Mouse (Mus musculus): ENCODE measurements around the gene Iqgap2. TPM values are rescaled to one million over a fixed set of nuclear protein-coding genes. Genes with fewer than 3 reads are reported as not detected.
A peak's percentile ranks its signal among the peaks of the same experiment; 100 is the strongest.

The Iqgap2 gene
- polyA plus RNA-seq, 1 experiment from 2014 or later = 16.5 TPM

DNA sequence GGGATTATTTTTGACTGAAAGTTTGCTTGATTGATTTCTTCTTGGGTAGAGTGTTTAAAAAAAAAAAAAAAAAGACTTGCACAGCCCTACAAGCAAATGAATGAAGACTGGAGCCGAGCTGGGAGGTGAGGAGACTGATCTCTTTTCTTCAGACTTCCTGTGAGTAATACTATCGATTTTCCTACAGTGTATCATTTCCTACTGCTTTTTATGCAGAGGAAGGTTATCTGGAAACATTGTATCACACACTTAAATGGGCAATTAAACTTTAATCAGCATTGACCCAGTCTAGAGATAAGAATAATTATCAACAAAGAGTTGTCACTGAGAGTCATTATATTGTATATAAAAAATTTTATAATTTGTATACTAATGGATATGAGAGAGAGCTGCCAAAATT, 261.0 kb downstream of the Iqgap2 start:
- no peaks in the 10 kb centered on the region for H3K9me3 ChIP-seq (ENCODE audit: control insufficient read depth, low read length)
- no peak for ATAC-seq (ENCODE audit: low FRiP score, low TSS enrichment)
- no peak overlapping the region for H3K27ac ChIP-seq (replicated peaks)
- no peaks in the 10 kb centered on the region for H3K4me1 ChIP-seq (replicated peaks; ENCODE audit: control insufficient read depth, insufficient read depth)
- no peaks in the 10 kb centered on the region; the same call in 1 of the 2 replicates for H3K36me3 ChIP-seq (ENCODE audit: control insufficient read depth, insufficient read depth, low read length)
- H3K4me3 ChIP-seq (ENCODE audit: low read depth, low read length) = no peak overlapping the region
- DNase-seq (ENCODE audit: low spot score) = no peak
- WGBS = 49% methylated on average over 2 of the region's 2 CpGs
- no peaks in the 10 kb centered on the region for H3K27me3 ChIP-seq (ENCODE audit: control insufficient read depth, insufficient read depth, low read length)
- no peak overlapping the region for H3K4me2 ChIP-seq (replicated peaks; ENCODE audit: low read depth)
- H3K9ac ChIP-seq (ENCODE audit: low read length) = no peak overlapping the region
- TF ChIP-seq CTCF (IDR thresholded peaks at IDR 0.05; ENCODE audit: low read depth) = no peak
- TF ChIP-seq EP300 (optimal IDR thresholded peaks at IDR 0.05) = no peak

DNA sequence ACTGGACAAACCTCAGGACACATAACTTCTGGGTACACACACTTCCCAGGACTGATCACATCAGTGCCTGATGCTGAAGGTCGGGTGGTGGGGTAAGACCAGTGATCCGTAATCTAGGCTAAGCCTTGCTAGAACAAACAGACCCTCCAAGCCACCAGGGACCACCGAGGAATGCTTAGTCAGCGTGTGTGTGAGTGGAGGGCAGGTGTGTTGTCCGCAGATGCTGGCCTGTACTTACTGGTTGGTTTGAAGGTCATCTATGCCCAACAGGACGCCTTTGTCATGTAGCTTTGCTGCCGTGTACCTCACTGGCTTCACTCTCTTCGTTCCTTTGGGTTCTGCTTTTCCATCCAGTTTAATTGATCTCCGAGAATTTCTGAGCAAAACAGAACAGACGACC, 262.0 kb downstream of the Iqgap2 start:
- WGBS = 87% methylated on average over 10 of the region's 10 CpGs
- TF ChIP-seq CTCF (IDR thresholded peaks at IDR 0.05; ENCODE audit: low read depth) (no peak), EP300 (optimal IDR thresholded peaks at IDR 0.05) (no peak)
- DNase-seq (ENCODE audit: low spot score) (no peak), ATAC-seq (ENCODE audit: low FRiP score, low TSS enrichment) (no peak)
- no peak overlapping the region for H3K4me3 ChIP-seq (ENCODE audit: low read depth, low read length)
- no peak overlapping the region for H3K9ac ChIP-seq (ENCODE audit: low read length)
- H3K4me2 ChIP-seq (replicated peaks; ENCODE audit: low read depth) = no peak overlapping the region
- H3K4me1 ChIP-seq (replicated peaks; ENCODE audit: control insufficient read depth, insufficient read depth) = no peaks in the 10 kb centered on the region
- H3K27ac ChIP-seq (replicated peaks) = no peak overlapping the region
- no peaks in the 10 kb centered on the region for H3K27me3 ChIP-seq (ENCODE audit: control insufficient read depth, insufficient read depth, low read length)
- no peaks in the 10 kb centered on the region for H3K36me3 ChIP-seq (ENCODE audit: control insufficient read depth, insufficient read depth, low read length)
- H3K9me3 ChIP-seq (ENCODE audit: control insufficient read depth, low read length) = no peaks in the 10 kb centered on the region

DNA sequence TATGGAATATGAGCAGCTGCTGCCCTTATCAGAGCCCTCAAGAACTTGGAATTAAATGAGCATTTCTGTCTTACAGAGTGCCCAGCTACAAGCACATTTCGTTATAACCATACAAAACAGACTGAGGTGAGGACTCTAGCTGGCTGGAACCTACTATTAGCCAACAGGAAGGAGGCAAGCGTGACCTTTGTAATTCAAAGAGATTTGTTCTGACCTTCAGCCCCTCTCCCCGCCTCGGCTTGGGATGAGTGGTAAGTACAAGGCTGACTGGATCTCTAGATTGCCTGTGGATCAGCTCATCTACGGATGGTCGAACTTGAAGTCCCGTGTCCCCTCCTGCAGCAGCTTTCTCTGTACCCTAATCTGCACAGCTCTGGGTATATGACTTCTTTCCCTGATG, 265.0 kb downstream of the Iqgap2 start:
- TF ChIP-seq EP300 (optimal IDR thresholded peaks at IDR 0.05) = no peak
- no peak for TF ChIP-seq CTCF (IDR thresholded peaks at IDR 0.05; ENCODE audit: low read depth)
- no peak for ATAC-seq (ENCODE audit: low FRiP score, low TSS enrichment)

GRCm38 (mm10) chr13:95623042-95623441, 268.7 kb downstream of the Iqgap2 start:
- no peak for DNase-seq (ENCODE audit: low spot score)
- WGBS = 77% methylated on average over 3 of the region's 3 CpGs

More for the DNA sequence above, 265.0 kb downstream of the Iqgap2 start:
- H3K9me3 ChIP-seq (ENCODE audit: control insufficient read depth, low read length) = no peaks in the 10 kb centered on the region
- H3K36me3 ChIP-seq (ENCODE audit: control insufficient read depth, insufficient read depth, low read length) = no peaks in the 10 kb centered on the region
- H3K27me3 ChIP-seq (ENCODE audit: control insufficient read depth, insufficient read depth, low read length) = no peaks in the 10 kb centered on the region
- no peak overlapping the region for H3K4me3 ChIP-seq (ENCODE audit: low read depth, low read length)
- no peak overlapping the region for H3K4me2 ChIP-seq (replicated peaks; ENCODE audit: low read depth)
- no peaks in the 10 kb centered on the region for H3K4me1 ChIP-seq (replicated peaks; ENCODE audit: control insufficient read depth, insufficient read depth)
- 85% methylated on average over 7 of the region's 7 CpGs for WGBS
- no peak overlapping the region for H3K27ac ChIP-seq (replicated peaks)
- H3K9ac ChIP-seq (ENCODE audit: low read length) = no peak overlapping the region
- no peak for DNase-seq (ENCODE audit: low spot score)

DNA sequence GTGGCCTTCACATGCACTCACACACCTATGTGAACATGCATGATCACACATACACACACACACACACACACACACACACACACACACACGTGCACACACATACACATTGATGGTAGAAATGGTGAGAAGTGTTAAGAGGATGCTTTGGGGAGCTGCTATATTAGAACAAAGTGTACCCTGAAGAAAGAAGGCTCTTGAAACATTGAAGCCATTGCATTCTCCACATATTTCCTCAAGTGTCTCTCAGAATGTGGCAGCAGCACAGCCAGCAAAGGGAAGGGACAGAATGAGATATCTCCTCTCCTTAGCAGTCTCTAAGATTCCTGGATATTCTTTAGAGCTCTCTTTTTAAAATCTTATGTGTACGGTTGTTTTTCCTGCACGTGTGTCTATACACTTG, 270.2 kb downstream of the Iqgap2 start:
- no peaks in the 10 kb centered on the region for H3K9me3 ChIP-seq (ENCODE audit: control insufficient read depth, low read length)
- 75% methylated on average over 3 of the region's 3 CpGs for WGBS
- DNase-seq (ENCODE audit: low spot score) (no peak), ATAC-seq (ENCODE audit: low FRiP score, low TSS enrichment) (no peak)
- no peaks in the 10 kb centered on the region for H3K27me3 ChIP-seq (ENCODE audit: control insufficient read depth, insufficient read depth, low read length)
- no peak overlapping the region for H3K4me2 ChIP-seq (replicated peaks; ENCODE audit: low read depth)
- H3K36me3 ChIP-seq (ENCODE audit: control insufficient read depth, insufficient read depth, low read length) = no peaks in the 10 kb centered on the region
- H3K9ac ChIP-seq (ENCODE audit: low read length) = no peak overlapping the region
- H3K27ac ChIP-seq (replicated peaks) = no peak overlapping the region
- no peak overlapping the region for H3K4me3 ChIP-seq (ENCODE audit: low read depth, low read length)
- TF ChIP-seq CTCF (IDR thresholded peaks at IDR 0.05; ENCODE audit: low read depth) (no peak), EP300 (optimal IDR thresholded peaks at IDR 0.05) (no peak)
- H3K4me1 ChIP-seq (replicated peaks; ENCODE audit: control insufficient read depth, insufficient read depth) = 0 out of 2 replicates have a peak, but pooled peaks cover 3% of the 10 kb centered on the region

More at GRCm38 (mm10) chr13:95623042-95623441, 268.7 kb downstream of the Iqgap2 start:
- no peak overlapping the region for H3K4me2 ChIP-seq (replicated peaks; ENCODE audit: low read depth)
- H3K4me1 ChIP-seq (replicated peaks; ENCODE audit: control insufficient read depth, insufficient read depth) = no peaks in the 10 kb centered on the region
- H3K9me3 ChIP-seq (ENCODE audit: control insufficient read depth, low read length) = no peaks in the 10 kb centered on the region
- no peak; the same call in 1 of the 2 replicates for ATAC-seq (ENCODE audit: low FRiP score, low TSS enrichment)
- H3K9ac ChIP-seq (ENCODE audit: low read length) = no peak overlapping the region
- H3K4me3 ChIP-seq (ENCODE audit: low read depth, low read length) = no peak overlapping the region
- TF ChIP-seq EP300 (optimal IDR thresholded peaks at IDR 0.05) = no peak
- TF ChIP-seq CTCF (IDR thresholded peaks at IDR 0.05; ENCODE audit: low read depth) = no peak
- H3K27me3 ChIP-seq (ENCODE audit: control insufficient read depth, insufficient read depth, low read length) = no peaks in the 10 kb centered on the region
- H3K27ac ChIP-seq (replicated peaks) = no peak overlapping the region
- no peaks in the 10 kb centered on the region for H3K36me3 ChIP-seq (ENCODE audit: control insufficient read depth, insufficient read depth, low read length)

DNA sequence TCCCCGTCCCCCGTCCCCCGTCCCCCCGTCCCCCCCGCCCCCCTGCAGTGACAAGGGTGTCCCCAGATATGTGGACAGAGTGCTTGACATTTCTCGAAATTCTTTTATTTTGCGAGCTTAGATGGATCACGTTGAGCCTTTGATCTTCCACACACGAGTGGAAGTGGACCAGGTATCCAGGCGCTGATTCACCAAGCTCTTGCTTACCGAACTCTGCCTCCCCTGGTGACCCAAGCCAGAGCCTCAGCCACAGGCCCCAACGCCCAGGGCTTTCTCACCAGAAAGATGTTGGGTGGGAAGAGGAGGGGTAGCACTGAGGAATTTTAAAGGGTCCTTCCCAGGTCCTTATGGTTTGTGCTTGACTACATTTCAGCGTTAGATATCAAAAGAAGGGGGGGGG, 272.9 kb downstream of the Iqgap2 start:
- Histone ChIP-seq H3K27me3 (ENCODE audit: control insufficient read depth, insufficient read depth, low read length) (no peaks in the 10 kb centered on the region), H3K9ac (ENCODE audit: low read length) (peak overlapping the region; percentile 78), H3K4me1 (replicated peaks; ENCODE audit: control insufficient read depth, insufficient read depth) (0 out of 2 replicates have a peak, but pooled peaks cover 3% of the 10 kb centered on the region), H3K27ac (replicated peaks) (peak overlapping the region; percentile 67; the same call in 1 of the 2 replicates), H3K4me2 (replicated peaks; ENCODE audit: low read depth) (peak overlapping the region; percentile 66), H3K9me3 (ENCODE audit: control insufficient read depth, low read length) (no peaks in the 10 kb centered on the region), H3K4me3 (ENCODE audit: low read depth, low read length) (peak overlapping the region; percentile 61), H3K36me3 (ENCODE audit: control insufficient read depth, insufficient read depth, low read length) (no peaks in the 10 kb centered on the region)
- WGBS = 14% methylated on average over 13 of the region's 13 CpGs
- peak; percentile 16 for DNase-seq (ENCODE audit: low spot score)
- ATAC-seq (ENCODE audit: low FRiP score, low TSS enrichment) = no peak; the same call in 1 of the 2 replicates
- no peak for TF ChIP-seq CTCF (IDR thresholded peaks at IDR 0.05; ENCODE audit: low read depth)
- TF ChIP-seq EP300 (optimal IDR thresholded peaks at IDR 0.05) = no peak
